Mouse (Mus musculus): ENCODE measurements around the gene Pik3r1. TPM values are rescaled to one million over a fixed set of nuclear protein-coding genes. Genes with fewer than 3 reads are reported as not detected.

Gene Pik3r1
- polyA plus RNA-seq, 1 experiment: 7.3 TPM

GRCm38 (mm10) chr13:101771071-101771470, 3.1 kb upstream of the Pik3r1 start:
- Histone ChIP-seq H3K79me3 (ENCODE audit: low read depth) (peaks cover 8% of the 10 kb centered on the region), H3K4me3 (ENCODE audit: insufficient read depth, poor library complexity, severe bottlenecking) (no peak overlapping the region), H3ac (ENCODE audit: control insufficient read depth, insufficient read length, low read depth) (no peak overlapping the region), H3K79me2 (ENCODE audit: control insufficient read depth, insufficient read depth) (peaks cover 18% of the 10 kb centered on the region), H3K27me3 (ENCODE audit: control insufficient read depth, insufficient read depth, insufficient read length) (no peaks in the 10 kb centered on the region), H3K36me3 (ENCODE audit: control insufficient read depth, insufficient read depth) (no peaks in the 10 kb centered on the region)
- TF ChIP-seq MAX (IDR thresholded peaks at IDR 0.05) (no peak), MYOG (IDR thresholded peaks at IDR 0.05; ENCODE audit: control insufficient read depth, extremely low read depth, insufficient read length) (no peak)

DNA sequence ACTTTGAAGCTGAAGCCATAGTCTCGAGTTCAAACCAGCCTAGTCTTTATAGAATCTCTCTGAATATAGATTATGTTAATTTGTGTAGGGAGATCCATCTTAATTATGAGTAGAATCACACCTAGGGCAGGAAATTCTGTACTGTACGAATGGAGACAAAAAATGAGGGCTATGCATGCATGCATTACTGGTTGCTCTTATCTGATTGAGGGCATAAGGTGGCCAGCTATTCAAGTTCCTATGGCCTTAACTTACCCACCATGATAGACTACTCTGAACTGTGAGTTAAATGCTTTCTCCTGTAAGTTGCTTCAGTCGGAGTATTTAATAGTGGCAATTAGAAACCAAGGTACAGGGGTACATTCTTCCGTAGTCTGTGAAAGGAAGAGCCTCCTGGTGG, 1.9 kb upstream of the Pik3r1 start:
- Histone ChIP-seq H3ac (ENCODE audit: control insufficient read depth, insufficient read length, low read depth) (no peak overlapping the region), H3K27me3 (ENCODE audit: control insufficient read depth, insufficient read depth, insufficient read length) (no peaks in the 10 kb centered on the region), H3K4me3 (ENCODE audit: insufficient read depth, poor library complexity, severe bottlenecking) (no peak overlapping the region), H3K79me2 (ENCODE audit: control insufficient read depth, insufficient read depth) (peaks cover 29% of the 10 kb centered on the region), H3K36me3 (ENCODE audit: control insufficient read depth, insufficient read depth) (no peaks in the 10 kb centered on the region), H3K79me3 (ENCODE audit: low read depth) (peaks cover 18% of the 10 kb centered on the region)
- TF ChIP-seq FOSL1 (IDR thresholded peaks at IDR 0.05; ENCODE audit: insufficient read depth, low read length, poor library complexity, severe bottlenecking) (no peak), MYOG (IDR thresholded peaks at IDR 0.05; ENCODE audit: control insufficient read depth, extremely low read depth, insufficient read length) (no peak), MAX (IDR thresholded peaks at IDR 0.05) (no peak), MYOD1 (IDR thresholded peaks at IDR 0.05; ENCODE audit: control insufficient read depth, insufficient read length, low read depth) (no peak), USF1 (IDR thresholded peaks at IDR 0.05; ENCODE audit: low read depth) (no peak), CEBPB (IDR thresholded peaks at IDR 0.05; ENCODE audit: low read depth) (no peak), CTCF (IDR thresholded peaks at IDR 0.05; ENCODE audit: control insufficient read depth, insufficient read depth, insufficient read length) (no peak)

- TF ChIP-seq FOSL1 (IDR thresholded peaks at IDR 0.05; ENCODE audit: insufficient read depth, low read length, poor library complexity, severe bottlenecking): no peak
- TF ChIP-seq MAX (IDR thresholded peaks at IDR 0.05): no peak
- no peak for TF ChIP-seq MYOD1 (IDR thresholded peaks at IDR 0.05; ENCODE audit: control insufficient read depth, insufficient read length, low read depth)
- TF ChIP-seq CTCF (IDR thresholded peaks at IDR 0.05; ENCODE audit: control insufficient read depth, insufficient read depth, insufficient read length): no peak
- no peak for TF ChIP-seq MYOG (IDR thresholded peaks at IDR 0.05; ENCODE audit: control insufficient read depth, extremely low read depth, insufficient read length)
- TF ChIP-seq USF1 (IDR thresholded peaks at IDR 0.05; ENCODE audit: low read depth): no peak
- TF ChIP-seq CEBPB (IDR thresholded peaks at IDR 0.05; ENCODE audit: low read depth): no peak
- H3K36me3 ChIP-seq (ENCODE audit: control insufficient read depth, insufficient read depth): no peaks in the 10 kb centered on the region
- no peaks in the 10 kb centered on the region for H3K27me3 ChIP-seq (ENCODE audit: control insufficient read depth, insufficient read depth, insufficient read length)
- peaks cover 27% of the 10 kb centered on the region for H3K79me3 ChIP-seq (ENCODE audit: low read depth)
- H3ac ChIP-seq (ENCODE audit: control insufficient read depth, insufficient read length, low read depth): peak overlapping the region; percentile 41
- H3K4me3 ChIP-seq (ENCODE audit: insufficient read depth, poor library complexity, severe bottlenecking): peak overlapping the region; percentile 45
- H3K79me2 ChIP-seq (ENCODE audit: control insufficient read depth, insufficient read depth): peaks cover 41% of the 10 kb centered on the region
Measured at GRCm38 (mm10) chr13:101768630-101768991, 594 bp upstream of the Pik3r1 start.

DNA sequence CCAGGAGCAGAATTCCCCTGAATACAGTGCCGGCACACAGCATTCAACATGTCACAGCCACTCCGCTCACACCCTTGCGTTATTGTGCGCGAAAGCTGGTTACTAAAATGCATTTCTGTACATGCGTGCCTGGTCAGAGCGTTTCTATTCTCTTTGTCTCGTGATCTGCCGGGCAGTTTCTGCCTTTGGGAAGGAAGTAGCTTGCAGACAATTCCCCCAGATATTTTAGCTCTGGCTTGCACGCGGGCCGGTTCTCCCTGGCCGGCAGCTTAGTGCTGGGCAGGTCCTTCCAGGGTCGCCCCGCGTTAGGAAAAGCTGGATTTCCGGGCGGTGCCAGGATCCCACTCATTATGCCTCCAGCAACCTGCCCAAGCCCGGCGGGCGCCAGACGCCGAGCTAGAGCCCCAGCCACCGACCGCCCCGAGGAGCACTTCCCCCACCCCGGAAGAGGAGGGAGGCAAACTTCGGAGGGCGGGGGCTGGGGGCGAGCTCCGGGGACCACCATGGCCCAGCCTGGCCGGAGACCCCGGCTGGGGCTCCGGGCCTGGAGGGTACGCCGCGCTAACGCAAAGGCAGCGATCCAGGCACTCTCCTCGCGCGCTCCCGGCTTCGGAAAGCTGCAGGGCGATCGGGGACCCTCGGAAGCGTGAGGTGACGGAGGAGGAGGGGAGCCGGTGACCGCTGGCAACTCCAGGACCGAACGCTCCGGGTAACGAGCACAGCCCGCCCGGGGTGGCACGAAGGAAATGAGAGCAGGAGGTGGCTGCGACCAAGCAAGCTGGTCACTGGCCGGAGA, 806 bp downstream of the Pik3r1 start:
- H3ac ChIP-seq (ENCODE audit: control insufficient read depth, insufficient read length, low read depth): peak overlapping the region; percentile 59
- H3K27me3 ChIP-seq (ENCODE audit: control insufficient read depth, insufficient read depth, insufficient read length): no peaks in the 10 kb centered on the region
- no peak for TF ChIP-seq MYOD1 (IDR thresholded peaks at IDR 0.05; ENCODE audit: control insufficient read depth, insufficient read length, low read depth)
- TF ChIP-seq MYOG (IDR thresholded peaks at IDR 0.05; ENCODE audit: control insufficient read depth, extremely low read depth, insufficient read length): no peak
- TF ChIP-seq CEBPB (IDR thresholded peaks at IDR 0.05; ENCODE audit: low read depth): no peak
- no peak for TF ChIP-seq FOSL1 (IDR thresholded peaks at IDR 0.05; ENCODE audit: insufficient read depth, low read length, poor library complexity, severe bottlenecking)
- no peak for TF ChIP-seq USF1 (IDR thresholded peaks at IDR 0.05; ENCODE audit: low read depth)
- TF ChIP-seq CTCF (IDR thresholded peaks at IDR 0.05; ENCODE audit: control insufficient read depth, insufficient read depth, insufficient read length): no peak
- no peak for TF ChIP-seq MAX (IDR thresholded peaks at IDR 0.05)
- H3K79me2 ChIP-seq (ENCODE audit: control insufficient read depth, insufficient read depth): peaks cover 55% of the 10 kb centered on the region
- no peaks in the 10 kb centered on the region for H3K36me3 ChIP-seq (ENCODE audit: control insufficient read depth, insufficient read depth)
- H3K4me3 ChIP-seq (ENCODE audit: insufficient read depth, poor library complexity, severe bottlenecking): peak overlapping the region; percentile 45
- peaks cover 37% of the 10 kb centered on the region for H3K79me3 ChIP-seq (ENCODE audit: low read depth)

DNA sequence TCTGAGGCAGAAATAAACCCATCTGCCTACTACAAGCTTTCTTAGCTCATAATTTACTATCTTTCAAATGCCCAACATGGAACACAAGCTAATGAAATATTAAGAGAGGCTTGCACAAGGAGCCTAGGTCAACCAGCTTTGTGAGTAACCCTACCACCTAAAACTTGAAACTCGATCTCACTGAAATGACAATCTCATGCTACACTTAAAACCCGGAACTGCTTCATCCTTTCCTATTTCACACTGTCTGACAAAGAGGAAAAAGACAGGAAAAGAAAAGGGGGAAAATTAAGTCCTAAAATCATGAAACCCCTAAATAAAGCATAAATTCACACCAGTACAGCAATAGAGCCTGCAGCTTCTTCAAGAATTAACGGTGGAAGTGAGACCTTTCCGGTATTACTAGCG, 1.4 kb downstream of the Pik3r1 start:
- Histone ChIP-seq H3K79me2 (ENCODE audit: control insufficient read depth, insufficient read depth) (peaks cover 60% of the 10 kb centered on the region), H3K4me3 (ENCODE audit: insufficient read depth, poor library complexity, severe bottlenecking) (peak overlapping the region; percentile 45), H3ac (ENCODE audit: control insufficient read depth, insufficient read length, low read depth) (peak overlapping the region; percentile 59), H3K27me3 (ENCODE audit: control insufficient read depth, insufficient read depth, insufficient read length) (no peaks in the 10 kb centered on the region), H3K36me3 (ENCODE audit: control insufficient read depth, insufficient read depth) (no peaks in the 10 kb centered on the region), H3K79me3 (ENCODE audit: low read depth) (peaks cover 39% of the 10 kb centered on the region)
- TF ChIP-seq CEBPB (IDR thresholded peaks at IDR 0.05; ENCODE audit: low read depth) (no peak), USF1 (IDR thresholded peaks at IDR 0.05; ENCODE audit: low read depth) (no peak), MYOD1 (IDR thresholded peaks at IDR 0.05; ENCODE audit: control insufficient read depth, insufficient read length, low read depth) (no peak), FOSL1 (IDR thresholded peaks at IDR 0.05; ENCODE audit: insufficient read depth, low read length, poor library complexity, severe bottlenecking) (no peak), CTCF (IDR thresholded peaks at IDR 0.05; ENCODE audit: control insufficient read depth, insufficient read depth, insufficient read length) (no peak), MYOG (IDR thresholded peaks at IDR 0.05; ENCODE audit: control insufficient read depth, extremely low read depth, insufficient read length) (no peak), MAX (IDR thresholded peaks at IDR 0.05) (no peak)

Measured in C2C12 (cell line).